Mouse (Mus musculus) liver, postnatal 0 days (tissue): ENCODE measurements around the gene Tpt1. TPM values are rescaled to one million over a fixed set of nuclear protein-coding genes. Genes with fewer than 3 reads are reported as not detected.

Experiments
- ATAC-seq: fragments of 200-750 bp; cut with Nextera tagmentation; 2 replicates; pipeline ENCODE4 v1.8.0; 2017; ENCODE audit warnings: mild to moderate bottlenecking, moderate library complexity
- DNase-seq: peaks from one replicate; pipeline ENCODE4 v3.0.0-alpha.2; 2016
- H3K27ac ChIP-seq: fragments of 300-500 bp; sonication (generic); 2 replicates; pipeline ENCODE4 v1.5.1; 2014; ENCODE audit warnings: antibody characterized with exemption, moderate library complexity, mild to moderate bottlenecking, low read depth
- H3K27me3 ChIP-seq: fragments of 300-500 bp; sonication (generic); 2 replicates; pipeline ENCODE4 v1.6.1; 2014; ENCODE audit warnings: low read length, control low read depth, mixed read lengths; ENCODE audit not compliant: insufficient read depth
- H3K36me3 ChIP-seq: fragments of 300-500 bp; sonication (generic); replicated peaks from 2 replicates; pipeline ENCODE4 v1.6.1; 2014; ENCODE audit warnings: mild to moderate bottlenecking, control low read depth, low read length, moderate library complexity, mixed read lengths; ENCODE audit not compliant: insufficient read depth
- H3K4me1 ChIP-seq: fragments of 300-500 bp; sonication (generic); 2 replicates; pipeline ENCODE4 v1.6.1; 2014; ENCODE audit warnings: antibody characterized with exemption, mild to moderate bottlenecking, control low read depth; ENCODE audit not compliant: insufficient read depth
- H3K4me2 ChIP-seq: fragments of 300-500 bp; sonication (generic); 2 replicates; pipeline ENCODE4 v1.6.1; 2014; ENCODE audit warnings: low read depth, mild to moderate bottlenecking, low read length, moderate library complexity, mixed read lengths
- H3K4me3 ChIP-seq: fragments of 300-500 bp; sonication (generic); 2 replicates; pipeline ENCODE4 v1.5.1; 2014; ENCODE audit warnings: low read depth, low read length
- H3K9ac ChIP-seq: fragments of 300-500 bp; sonication (generic); replicated peaks from 2 replicates; pipeline ENCODE4 v1.6.1; 2014; ENCODE audit warnings: mild to moderate bottlenecking, moderate library complexity
- H3K9me3 ChIP-seq: fragments of 300-500 bp; sonication (generic); 2 replicates; pipeline ENCODE4 v1.6.1; 2016; ENCODE audit warnings: mild to moderate bottlenecking, control low read depth, low read length, mixed read lengths
- CTCF ChIP-seq: sonication (generic); IDR thresholded peaks from 2 replicates; pipeline ENCODE4 v1.5.1; 2016; ENCODE audit warnings: antibody characterized with exemption, low read depth
- EP300 ChIP-seq: IDR thresholded peaks from 2 replicates; pipeline ENCODE4 v1.6.1; 2016; ENCODE audit warnings: antibody characterized with exemption, low read depth, mild to moderate bottlenecking
- WGBS: fragments of 180-500 bp; shearing (Covaris S2); extraction: QIAGEN DNeasy Blood & Tissue Kit; methylation state at CpG from one replicate; pipeline ENCODE4 v1.1.7; 2014; ENCODE audit not compliant: insufficient replicate concordance; 5-methylcytosine and 5-hydroxymethylcytosine counted together
- polyA plus RNA-seq: library from polyadenylated mRNA; unstranded; fragments of >200 nt; fragmentation: Nextera tagmentation; extraction: Ambion mirVana; gene quantifications from 2 replicates; pipeline ENCODE4 v1.2.1, GENCODE M21; 2015

Tpt1 gene
- polyA plus RNA-seq, 1 experiment from 2014 or later, result 874 TPM

GRCm38 (mm10) chr14:75832031-75832430 lies 12.9 kb upstream of the Tpt1 start:
- Histone ChIP-seq H3K9ac (no peak overlapping the region), H3K36me3 (no peaks in the 10 kb centered on the region), H3K27me3 (no peaks in the 10 kb centered on the region; the same call in 1 of the 2 replicates), H3K27ac (peak overlapping the region; percentile 50; the same call in 1 of the 2 replicates), H3K4me3 (no peak overlapping the region), H3K9me3 (no peaks in the 10 kb centered on the region), H3K4me2 (0 out of 2 replicates have a peak overlapping the region, but pooled peaks have one; percentile 10), H3K4me1 (peaks cover 53% of the 10 kb centered on the region)
- ATAC-seq (no peak), DNase-seq (peak; percentile 32)
- TF ChIP-seq CTCF (no peak), EP300 (no peak)
- WGBS, result 54% methylated on average over 2 of the region's 2 CpGs

- no peak for DNase-seq
- Histone ChIP-seq H3K36me3 (no peaks in the 10 kb centered on the region), H3K27me3 (no peaks in the 10 kb centered on the region), H3K27ac (peak overlapping the region; percentile 98), H3K9me3 (no peaks in the 10 kb centered on the region), H3K4me2 (peak overlapping the region; percentile 99), H3K4me1 (peaks cover 60% of the 10 kb centered on the region), H3K9ac (peak overlapping the region; percentile 92; the same call in 1 of the 2 replicates), H3K4me3 (no peak overlapping the region)
- WGBS, result 52% methylated on average over 4 of the region's 4 CpGs
- TF ChIP-seq EP300, result no peak
- no peak for TF ChIP-seq CTCF
- no peak for ATAC-seq
These were observed 11.9 kb upstream of the Tpt1 start for GRCm38 (mm10) chr14:75832982-75833381.

GRCm38 (mm10) chr14:75833546-75834250 lies 11.2 kb upstream of the Tpt1 start:
- peak overlapping the region; percentile 99 for H3K4me2 ChIP-seq
- H3K4me1 ChIP-seq, result peaks cover 58% of the 10 kb centered on the region
- no peaks in the 10 kb centered on the region for H3K36me3 ChIP-seq
- H3K9me3 ChIP-seq, result no peaks in the 10 kb centered on the region
- H3K27me3 ChIP-seq, result no peaks in the 10 kb centered on the region
- peak overlapping the region; percentile 60 for H3K4me3 ChIP-seq
- ATAC-seq, result peak; percentile 25
- WGBS, result 7% methylated on average over 12 of the region's 12 CpGs
- no peak for TF ChIP-seq CTCF
- TF ChIP-seq EP300, result 0 out of 2 replicates have a peak, but pooled peaks have one; percentile 50
- DNase-seq, result peak; percentile 61
- H3K27ac ChIP-seq, result peak overlapping the region; percentile 98
- peak overlapping the region; percentile 92 for H3K9ac ChIP-seq

GRCm38 (mm10) chr14:75834251-75834738 lies 10.6 kb upstream of the Tpt1 start:
- TF ChIP-seq EP300 (no peak; the same call in 1 of the 2 replicates), CTCF (no peak)
- no peaks in the 10 kb centered on the region for H3K27me3 ChIP-seq
- H3K36me3 ChIP-seq, result no peaks in the 10 kb centered on the region
- ATAC-seq (peak; percentile 77), DNase-seq (peak; percentile 68)
- peak overlapping the region; percentile 60 for H3K4me3 ChIP-seq
- H3K4me2 ChIP-seq, result peak overlapping the region; percentile 99
- WGBS, result 0% methylated on average over 10 of the region's 10 CpGs
- H3K4me1 ChIP-seq, result peaks cover 55% of the 10 kb centered on the region
- no peaks in the 10 kb centered on the region for H3K9me3 ChIP-seq
- peak overlapping the region; percentile 98 for H3K27ac ChIP-seq
- H3K9ac ChIP-seq, result peak overlapping the region; percentile 92

- H3K9me3 ChIP-seq, result no peaks in the 10 kb centered on the region
- H3K4me2 ChIP-seq, result peak overlapping the region; percentile 99
- ATAC-seq, result peak; percentile 64
- H3K27ac ChIP-seq, result peak overlapping the region; percentile 98
- no peaks in the 10 kb centered on the region for H3K36me3 ChIP-seq
- H3K27me3 ChIP-seq, result no peaks in the 10 kb centered on the region
- peak overlapping the region; percentile 92 for H3K9ac ChIP-seq
- peak; percentile 75 for DNase-seq
- H3K4me1 ChIP-seq, result peaks cover 54% of the 10 kb centered on the region
- H3K4me3 ChIP-seq, result peak overlapping the region; percentile 60
- WGBS, result 1% methylated on average over 16 of the region's 16 CpGs
- TF ChIP-seq CTCF (peak; percentile 56), EP300 (no peak)
These were observed 10.0 kb upstream of the Tpt1 start for GRCm38 (mm10) chr14:75834739-75835381.

- 81% methylated on average over 3 of the region's 3 CpGs for WGBS
- Histone ChIP-seq H3K9ac (0 out of 2 replicates have a peak overlapping the region, but pooled peaks have one; percentile 58), H3K4me1 (peaks cover 54% of the 10 kb centered on the region), H3K27ac (peak overlapping the region; percentile 83), H3K36me3 (no peaks in the 10 kb centered on the region), H3K27me3 (no peaks in the 10 kb centered on the region), H3K4me2 (peak overlapping the region; percentile 65), H3K4me3 (0 out of 2 replicates have a peak overlapping the region, but pooled peaks have one; percentile 13), H3K9me3 (no peaks in the 10 kb centered on the region)
- ATAC-seq (no peak), DNase-seq (no peak)
- TF ChIP-seq EP300, result no peak
- TF ChIP-seq CTCF, result no peak
These were observed 8.3 kb upstream of the Tpt1 start for GRCm38 (mm10) chr14:75836579-75836978.
